Mouse (Mus musculus): ENCODE measurements around the gene Anks1. TPM values are rescaled to one million over a fixed set of nuclear protein-coding genes. Genes with fewer than 3 reads are reported as not detected.
A peak's percentile ranks its signal among the peaks of the same experiment; 100 is the strongest.

Anks1 gene
- polyA plus RNA-seq, 1 experiment from 2014 or later, result 11.5 TPM

- Histone ChIP-seq H3K36me3 (no peaks in the 10 kb centered on the region), H3K4me3 (no peak overlapping the region), H3K9ac (no peak overlapping the region), H3K9me3 (replicated peaks) (no peaks in the 10 kb centered on the region), H3K4me1 (replicated peaks) (peaks cover 69% of the 10 kb centered on the region), H3K4me2 (no peak overlapping the region), H3K27me3 (replicated peaks) (no peaks in the 10 kb centered on the region), H3K27ac (ENCODE audit: poor library complexity, severe bottlenecking) (peak overlapping the region; percentile 10; the same call in 1 of the 2 replicates)
- no peak for ATAC-seq (ENCODE audit: insufficient number of reproducible peaks, low FRiP score)
- 62% methylated on average over 5 of the region's 5 CpGs for WGBS
Measured at GRCm38 (mm10) chr17:28025541-28025961, 116.4 kb downstream of the Anks1 start.

DNA sequence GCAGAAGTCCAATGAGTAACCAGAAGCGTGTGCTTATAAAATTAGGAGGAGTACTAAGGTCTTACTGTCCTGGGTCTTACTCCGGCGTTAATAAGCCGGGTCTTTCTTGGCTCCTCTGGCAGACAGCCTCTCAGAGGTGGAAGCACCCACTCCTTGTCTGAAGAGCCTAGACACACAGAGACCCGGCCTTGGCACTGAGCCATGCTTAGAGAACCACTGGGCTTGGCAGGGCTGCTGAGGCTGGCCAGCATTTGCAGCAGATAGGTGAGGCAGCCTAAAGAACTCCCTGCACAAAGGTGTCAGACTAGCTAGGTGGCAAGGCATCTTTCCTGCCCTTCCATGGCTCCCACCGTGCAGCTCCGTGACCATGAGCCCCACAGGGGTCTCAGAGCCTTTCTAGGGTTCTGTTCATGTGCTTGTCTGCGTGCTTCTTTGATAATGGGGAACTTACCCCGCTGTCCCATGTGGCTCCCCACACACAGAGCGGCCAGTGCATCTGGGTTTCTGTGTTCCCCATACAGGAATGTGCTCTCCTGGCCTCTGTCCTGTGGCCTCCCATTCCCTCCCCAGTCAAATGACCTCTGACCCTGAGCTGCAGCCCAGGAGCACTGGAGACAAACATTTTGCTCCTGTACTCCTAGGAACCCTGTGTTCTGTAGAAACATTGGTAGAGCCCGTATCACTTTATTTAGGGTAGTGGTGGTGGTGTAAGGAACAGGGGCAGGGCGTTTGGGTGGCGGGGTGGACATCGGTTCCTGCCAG, 117.2 kb downstream of the Anks1 start:
- Histone ChIP-seq H3K9ac (no peak overlapping the region), H3K27me3 (replicated peaks) (no peaks in the 10 kb centered on the region), H3K9me3 (replicated peaks) (no peaks in the 10 kb centered on the region), H3K4me2 (no peak overlapping the region), H3K4me3 (no peak overlapping the region), H3K4me1 (replicated peaks) (peaks cover 71% of the 10 kb centered on the region), H3K27ac (ENCODE audit: poor library complexity, severe bottlenecking) (peak overlapping the region; percentile 10; the same call in 1 of the 2 replicates), H3K36me3 (no peaks in the 10 kb centered on the region)
- ATAC-seq (ENCODE audit: insufficient number of reproducible peaks, low FRiP score), result no peak
- WGBS, result 69% methylated on average over 14 of the region's 14 CpGs

DNA sequence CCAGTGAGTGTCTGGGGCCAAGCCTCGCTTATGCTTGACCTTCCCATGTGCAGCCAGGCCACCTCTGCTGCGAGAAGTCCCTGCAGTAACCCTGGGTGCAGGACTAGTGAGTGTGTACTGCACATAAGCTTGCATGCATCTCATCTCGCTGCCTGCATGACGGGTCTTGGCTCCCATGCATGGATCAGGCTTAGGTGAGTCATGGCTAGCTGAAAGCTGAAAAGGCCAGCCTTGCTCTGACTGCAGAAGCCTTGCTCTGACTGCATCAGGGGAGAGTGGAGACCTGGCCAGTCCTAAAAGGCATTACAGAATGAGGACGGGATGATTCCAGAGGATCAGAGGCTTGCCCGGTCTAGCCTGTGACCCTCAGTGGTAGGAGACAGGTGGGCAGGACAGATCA, 118.1 kb downstream of the Anks1 start:
- H3K36me3 ChIP-seq, result no peaks in the 10 kb centered on the region
- H3K27ac ChIP-seq (ENCODE audit: poor library complexity, severe bottlenecking), result no peak overlapping the region
- H3K4me1 ChIP-seq (replicated peaks), result peaks cover 71% of the 10 kb centered on the region
- no peak for ATAC-seq (ENCODE audit: insufficient number of reproducible peaks, low FRiP score)
- H3K27me3 ChIP-seq (replicated peaks), result no peaks in the 10 kb centered on the region
- 87% methylated on average over 6 of the region's 6 CpGs for WGBS
- H3K4me2 ChIP-seq, result no peak overlapping the region
- H3K9me3 ChIP-seq (replicated peaks), result no peaks in the 10 kb centered on the region
- H3K9ac ChIP-seq, result no peak overlapping the region
- H3K4me3 ChIP-seq, result no peak overlapping the region

DNA sequence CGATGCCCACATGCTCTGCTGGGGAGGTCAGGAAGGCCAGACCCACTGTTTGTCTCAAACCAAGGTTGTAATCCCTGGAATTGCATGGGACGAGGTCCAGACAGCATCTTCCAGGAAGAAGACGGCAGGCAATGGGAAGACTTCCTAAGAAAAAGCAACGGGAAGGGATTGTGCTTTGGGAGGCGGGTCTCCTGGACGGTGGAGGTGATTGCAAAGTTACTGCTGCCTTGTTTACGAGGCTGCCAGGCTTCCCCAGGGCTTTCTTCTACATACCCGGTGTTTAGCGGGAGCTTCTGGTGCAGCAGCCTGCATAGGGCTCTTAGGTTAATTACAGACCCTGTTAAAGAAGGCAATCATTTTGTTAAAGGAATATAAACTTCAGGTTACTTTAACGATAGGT, 119.1 kb downstream of the Anks1 start:
- 77% methylated on average over 10 of the region's 10 CpGs for WGBS
- H3K36me3 ChIP-seq, result no peaks in the 10 kb centered on the region
- H3K27ac ChIP-seq (ENCODE audit: poor library complexity, severe bottlenecking), result no peak overlapping the region

DNA sequence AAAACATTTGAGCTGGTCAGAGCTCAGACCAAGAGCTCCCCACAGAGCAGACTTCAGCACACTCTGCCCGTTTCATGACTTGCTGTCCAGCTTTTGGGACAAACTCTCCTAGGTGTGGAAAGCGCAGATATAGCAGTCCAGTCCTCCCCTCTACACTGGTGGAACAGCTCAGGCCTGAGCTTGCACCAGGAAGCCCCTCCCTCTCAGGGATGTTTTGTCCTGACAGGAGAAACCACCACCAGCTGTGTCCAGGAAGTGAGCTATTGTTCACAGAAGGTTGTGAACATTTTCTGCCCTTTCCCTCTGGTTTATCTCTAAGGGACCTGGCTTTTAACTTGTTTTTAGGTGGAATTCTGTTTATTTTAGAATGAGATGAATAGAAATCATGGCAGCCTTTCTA, 120.2 kb downstream of the Anks1 start:
- 0 out of 2 replicates have a peak, but pooled peaks have one; percentile 53 for ATAC-seq (ENCODE audit: insufficient number of reproducible peaks, low FRiP score)
- WGBS, result 46% methylated on average over 2 of the region's 2 CpGs
- no peaks in the 10 kb centered on the region for H3K27me3 ChIP-seq (replicated peaks)
- no peaks in the 10 kb centered on the region for H3K36me3 ChIP-seq
- peaks cover 75% of the 10 kb centered on the region for H3K4me1 ChIP-seq (replicated peaks)
- peak overlapping the region; percentile 59 for H3K27ac ChIP-seq (ENCODE audit: poor library complexity, severe bottlenecking)
- H3K9me3 ChIP-seq (replicated peaks), result no peaks in the 10 kb centered on the region
- H3K4me2 ChIP-seq, result no peak overlapping the region
- H3K4me3 ChIP-seq, result no peak overlapping the region
- no peak overlapping the region for H3K9ac ChIP-seq

More for the DNA sequence above, 119.1 kb downstream of the Anks1 start:
- no peak for ATAC-seq (ENCODE audit: insufficient number of reproducible peaks, low FRiP score)
- Histone ChIP-seq H3K4me3 (no peak overlapping the region), H3K4me2 (no peak overlapping the region), H3K9me3 (replicated peaks) (no peaks in the 10 kb centered on the region), H3K9ac (no peak overlapping the region), H3K27me3 (replicated peaks) (no peaks in the 10 kb centered on the region), H3K4me1 (replicated peaks) (peaks cover 71% of the 10 kb centered on the region)

- Histone ChIP-seq H3K4me2 (no peak overlapping the region), H3K9ac (no peak overlapping the region), H3K27ac (ENCODE audit: poor library complexity, severe bottlenecking) (no peak overlapping the region), H3K27me3 (replicated peaks) (no peaks in the 10 kb centered on the region), H3K9me3 (replicated peaks) (no peaks in the 10 kb centered on the region), H3K4me3 (no peak overlapping the region), H3K36me3 (no peaks in the 10 kb centered on the region), H3K4me1 (replicated peaks) (peaks cover 79% of the 10 kb centered on the region)
- 88% methylated on average over 10 of the region's 10 CpGs for WGBS
- ATAC-seq (ENCODE audit: insufficient number of reproducible peaks, low FRiP score), result no peak
Measured at GRCm38 (mm10) chr17:28030446-28030845, 121.3 kb downstream of the Anks1 start.

GRCm38 (mm10) chr17:28031281-28031941, 122.3 kb downstream of the Anks1 start:
- no peaks in the 10 kb centered on the region for H3K9me3 ChIP-seq (replicated peaks)
- H3K4me1 ChIP-seq (replicated peaks), result peaks cover 77% of the 10 kb centered on the region
- ATAC-seq (ENCODE audit: insufficient number of reproducible peaks, low FRiP score), result no peak
- H3K4me3 ChIP-seq, result no peak overlapping the region
- WGBS, result 58% methylated on average over 9 of the region's 9 CpGs
- H3K36me3 ChIP-seq, result no peaks in the 10 kb centered on the region
- peak overlapping the region; percentile 31; the same call in 1 of the 2 replicates for H3K9ac ChIP-seq
- H3K27ac ChIP-seq (ENCODE audit: poor library complexity, severe bottlenecking), result no peak overlapping the region
- H3K4me2 ChIP-seq, result no peak overlapping the region
- no peaks in the 10 kb centered on the region for H3K27me3 ChIP-seq (replicated peaks)

GRCm38 (mm10) chr17:28032219-28032618, 123.1 kb downstream of the Anks1 start:
- WGBS, result 73% methylated on average over 10 of the region's 10 CpGs
- no peak for ATAC-seq (ENCODE audit: insufficient number of reproducible peaks, low FRiP score)
- Histone ChIP-seq H3K4me2 (no peak overlapping the region), H3K36me3 (no peaks in the 10 kb centered on the region), H3K4me3 (no peak overlapping the region), H3K9me3 (replicated peaks) (no peaks in the 10 kb centered on the region), H3K4me1 (replicated peaks) (peaks cover 74% of the 10 kb centered on the region), H3K9ac (peak overlapping the region; percentile 45), H3K27ac (ENCODE audit: poor library complexity, severe bottlenecking) (no peak overlapping the region), H3K27me3 (replicated peaks) (no peaks in the 10 kb centered on the region)

GRCm38 (mm10) chr17:28033046-28033580, 124.0 kb downstream of the Anks1 start:
- H3K4me1 ChIP-seq (replicated peaks), result peaks cover 81% of the 10 kb centered on the region
- no peak for ATAC-seq (ENCODE audit: insufficient number of reproducible peaks, low FRiP score)

DNA sequence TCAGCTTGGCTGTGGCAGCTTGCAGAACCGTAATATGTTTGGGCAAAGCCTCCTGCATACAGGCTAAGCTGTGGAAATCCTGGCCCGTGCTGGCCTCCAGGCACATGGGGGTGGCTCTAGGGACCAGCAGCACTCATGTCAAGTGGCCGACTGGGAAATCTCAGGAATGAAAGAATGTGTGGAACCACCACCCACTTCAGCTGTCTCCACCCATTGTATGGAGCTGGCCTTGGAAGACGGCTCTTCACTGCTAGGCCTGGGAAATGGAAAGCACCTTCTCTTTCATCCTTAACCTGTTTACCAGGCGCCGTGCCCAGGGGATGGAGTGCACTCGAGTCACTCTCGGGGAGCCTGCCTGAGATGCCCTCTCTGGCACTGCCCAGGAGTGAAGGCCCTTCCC, 125.9 kb downstream of the Anks1 start:
- H3K4me1 ChIP-seq (replicated peaks), result peaks cover 80% of the 10 kb centered on the region

More at GRCm38 (mm10) chr17:28033046-28033580, 124.0 kb downstream of the Anks1 start:
- Histone ChIP-seq H3K4me2 (no peak overlapping the region), H3K9ac (no peak overlapping the region; the same call in 1 of the 2 replicates), H3K4me3 (no peak overlapping the region), H3K9me3 (replicated peaks) (no peaks in the 10 kb centered on the region), H3K27me3 (replicated peaks) (no peaks in the 10 kb centered on the region), H3K36me3 (no peaks in the 10 kb centered on the region), H3K27ac (ENCODE audit: poor library complexity, severe bottlenecking) (peak overlapping the region; percentile 10; the same call in 1 of the 2 replicates)
- 35% methylated on average over 3 of the region's 3 CpGs for WGBS

More for the DNA sequence above, 125.9 kb downstream of the Anks1 start:
- Histone ChIP-seq H3K27ac (ENCODE audit: poor library complexity, severe bottlenecking) (peak overlapping the region; percentile 42; the same call in 1 of the 2 replicates), H3K36me3 (peaks cover 14% of the 10 kb centered on the region), H3K4me2 (0 out of 2 replicates have a peak overlapping the region, but pooled peaks have one; percentile 11), H3K9me3 (replicated peaks) (no peaks in the 10 kb centered on the region), H3K9ac (no peak overlapping the region), H3K27me3 (replicated peaks) (no peaks in the 10 kb centered on the region), H3K4me3 (no peak overlapping the region)
- WGBS, result 50% methylated on average over 8 of the region's 8 CpGs
- ATAC-seq (ENCODE audit: insufficient number of reproducible peaks, low FRiP score), result peak; percentile 34; the same call in 1 of the 2 replicates

Data from heart, embryonic 12.5 days (tissue).